Mouse (Mus musculus): ENCODE measurements around the gene Sema3b.

GRCm38 (mm10) chr9:107566855-107567254, 42.2 kb downstream of the Sema3b start:
- TF ChIP-seq CTCF (IDR thresholded peaks at IDR 0.05; ENCODE audit: low read depth) = no peak
- TF ChIP-seq EP300 (IDR thresholded peaks at IDR 0.05; ENCODE audit: low read depth) = 0 out of 2 replicates have a peak, but pooled peaks have one; percentile 16
